21 mouse cellular contexts compared by ENCODE assay signal in genomic region chr11:101167963-101168300, GRCm38 (mm10). TPM values are rescaled to one million over a fixed set of nuclear protein-coding genes. Genes with fewer than 3 reads are reported as not detected.
DNase-seq lines count a peak whose midpoint lies in the region; ATAC-seq and TF ChIP-seq lines count a peak whose summit lies in the region.
"Had no signal": no experiment of that assay in that cellular context is flagged by ENCODE, and none has a peak within 500 bp of the region (broad histone marks: within the 10 kb centered on the region; RNA-seq: fewer than 3 reads in every experiment).

No protein-coding gene starts in this region.

- H3K79me2 ChIP-seq in heart, adult 2 months (replicated peaks; ENCODE audit: control insufficient read depth, insufficient read depth, low read length) = no peaks in the 10 kb centered on the region

- no peak for TF ChIP-seq EP300 in heart, adult 2 months (IDR thresholded peaks at IDR 0.05; ENCODE audit: insufficient read depth, low read depth, low read length)

- intact Hi-C loops in heart, adult 2 months (cut with DNase I) = no loop called here

- no peaks in the 10 kb centered on the region for H3K9me3 ChIP-seq in heart, embryonic 11.5 days (replicated peaks; ENCODE audit: control insufficient read depth, low read length)
- H3K9me3 ChIP-seq in limb, embryonic 15.5 days = no peaks in the 10 kb centered on the region
- no peaks in the 10 kb centered on the region for H3K9me3 ChIP-seq in limb, embryonic 10.5 days (replicated peaks)
- H3K9me3 ChIP-seq in neural tube, embryonic 13.5 days = no peaks in the 10 kb centered on the region
- H3K9me3 ChIP-seq in forebrain, embryonic 11.5 days (ENCODE audit: control insufficient read depth, low read length) = no peaks in the 10 kb centered on the region
- H3K9me3 ChIP-seq: G1E had no signal

- H3K27me3 ChIP-seq in heart, adult 2 months (ENCODE audit: control insufficient read depth, insufficient read depth, low read length) = no peaks in the 10 kb centered on the region
- peaks cover 68% of the 10 kb centered on the region for H3K27me3 ChIP-seq in heart, embryonic 11.5 days (ENCODE audit: control insufficient read depth, insufficient read depth, low read length)
- H3K27me3 ChIP-seq in limb, embryonic 15.5 days = peaks cover 72% of the 10 kb centered on the region
- H3K27me3 ChIP-seq in limb, embryonic 10.5 days (ENCODE audit: low read depth, poor library complexity, severe bottlenecking) = peaks cover 92% of the 10 kb centered on the region
- peaks cover 72% of the 10 kb centered on the region for H3K27me3 ChIP-seq in neural tube, embryonic 13.5 days
- H3K27me3 ChIP-seq in forebrain, embryonic 11.5 days (ENCODE audit: control insufficient read depth, insufficient read depth, low read length) = peaks cover 77% of the 10 kb centered on the region

- peak; percentile 18 for DNase-seq in cerebellum, adult 11 months
- no peak for DNase-seq in cerebellum, adult 8-10 months
- no peak for DNase-seq in heart, adult 2 months
- no peak for DNase-seq in limb, embryonic 10.5 days (ENCODE audit: low spot score)
- DNase-seq in forebrain, embryonic 11.5 days (ENCODE audit: low spot score) = no peak
- DNase-seq: layer of hippocampus, postnatal 36 days; lung, adult 2 months; midbrain, embryonic 14.5 days; right cerebral cortex, postnatal 14 days; thymus, postnatal 4 days had no signal

- H3K27ac ChIP-seq in heart, adult 2 months = peak overlapping the region; percentile 65
- no peak overlapping the region for H3K27ac ChIP-seq in heart, embryonic 11.5 days (ENCODE audit: low read depth, low read length)
- H3K27ac ChIP-seq in limb, embryonic 15.5 days = no peak overlapping the region
- H3K27ac ChIP-seq in limb, embryonic 10.5 days = no peak overlapping the region
- H3K27ac ChIP-seq in neural tube, embryonic 13.5 days (replicated peaks) = no peak overlapping the region
- H3K27ac ChIP-seq in forebrain, embryonic 11.5 days (ENCODE audit: low read depth, low read length) = no peak overlapping the region
- H3K27ac ChIP-seq: hindbrain, embryonic 14.5 days had no signal

- no peak overlapping the region for H3K4me2 ChIP-seq in heart, embryonic 11.5 days
- H3K4me2 ChIP-seq in limb, embryonic 15.5 days = no peak overlapping the region
- H3K4me2 ChIP-seq in neural tube, embryonic 13.5 days = no peak overlapping the region
- H3K4me2 ChIP-seq in forebrain, embryonic 11.5 days (ENCODE audit: low read depth, low read length, severe bottlenecking) = no peak overlapping the region

- ATAC-seq in heart, embryonic 11.5 days (replicated peaks; ENCODE audit: insufficient number of reproducible peaks, low FRiP score, low TSS enrichment) = no peak
- no peak for ATAC-seq in limb, embryonic 15.5 days (ENCODE audit: insufficient number of reproducible peaks, low FRiP score, low TSS enrichment, low read depth)
- ATAC-seq in neural tube, embryonic 13.5 days (ENCODE audit: low read depth) = no peak
- no peak for ATAC-seq in forebrain, embryonic 11.5 days (replicated peaks; ENCODE audit: low FRiP score)
- ATAC-seq: CD4-positive, CD25-positive, alpha-beta regulatory T cell, adult 4 months; forebrain, embryonic 16.5 days had no signal

- TF ChIP-seq POLR2A in heart, adult 2 months (IDR thresholded peaks at IDR 0.05; ENCODE audit: insufficient read depth, low read depth, low read length) = no peak

- H3K4me1 ChIP-seq in heart, adult 2 months (ENCODE audit: control insufficient read depth, insufficient read depth, low read length) = peaks cover 9% of the 10 kb centered on the region
- H3K4me1 ChIP-seq in heart, embryonic 11.5 days (ENCODE audit: control insufficient read depth, insufficient read depth, low read length) = peaks cover 45% of the 10 kb centered on the region
- peaks cover 66% of the 10 kb centered on the region for H3K4me1 ChIP-seq in limb, embryonic 15.5 days
- H3K4me1 ChIP-seq in limb, embryonic 10.5 days = peaks cover 69% of the 10 kb centered on the region
- H3K4me1 ChIP-seq in neural tube, embryonic 13.5 days (replicated peaks) = peaks cover 58% of the 10 kb centered on the region
- peaks cover 28% of the 10 kb centered on the region for H3K4me1 ChIP-seq in forebrain, embryonic 11.5 days (replicated peaks; ENCODE audit: control insufficient read depth, insufficient read depth, low read length)

- no peak overlapping the region; the same call in 1 of the 2 replicates for H3K4me3 ChIP-seq in heart, adult 2 months
- no peak overlapping the region for H3K4me3 ChIP-seq in heart, embryonic 11.5 days (ENCODE audit: low read depth, low read length)
- H3K4me3 ChIP-seq in limb, embryonic 15.5 days = 0 out of 2 replicates have a peak overlapping the region, but pooled peaks have one; percentile 73
- H3K4me3 ChIP-seq in limb, embryonic 10.5 days = no peak overlapping the region
- no peak overlapping the region for H3K4me3 ChIP-seq in neural tube, embryonic 13.5 days
- H3K4me3 ChIP-seq in forebrain, embryonic 11.5 days (ENCODE audit: low read depth, low read length) = no peak overlapping the region
- H3K4me3 ChIP-seq: erythroblast, embryonic 14.5 days had no signal

- TF ChIP-seq CTCF in heart, adult 2 months (IDR thresholded peaks at IDR 0.05) = no peak

- H3K9ac ChIP-seq in heart, adult 2 months (ENCODE audit: low read depth, low read length) = no peak overlapping the region
- no peak overlapping the region for H3K9ac ChIP-seq in heart, embryonic 11.5 days (ENCODE audit: low read depth, low read length)
- H3K9ac ChIP-seq in limb, embryonic 15.5 days = no peak overlapping the region
- H3K9ac ChIP-seq in neural tube, embryonic 13.5 days = 0 out of 2 replicates have a peak overlapping the region, but pooled peaks have one; percentile 22
- no peak overlapping the region for H3K9ac ChIP-seq in forebrain, embryonic 11.5 days (ENCODE audit: low read length)
- H3K9ac ChIP-seq: hindbrain, embryonic 14.5 days had no signal

- 67% methylated on average over 8 of the region's 8 CpGs for WGBS in heart, adult 2 months
- 51% methylated on average over 8 of the region's 8 CpGs for WGBS in heart, embryonic 11.5 days (ENCODE audit: insufficient replicate concordance)
- WGBS in limb, embryonic 15.5 days = 57% methylated on average over 8 of the region's 8 CpGs
- WGBS in limb, embryonic 10.5 days = 39% methylated on average over 8 of the region's 8 CpGs
- WGBS in neural tube, embryonic 13.5 days = 50% methylated on average over 8 of the region's 8 CpGs
- 42% methylated on average over 8 of the region's 8 CpGs for WGBS in forebrain, embryonic 11.5 days

- peaks cover 7% of the 10 kb centered on the region for H3K36me3 ChIP-seq in heart, adult 2 months (ENCODE audit: control insufficient read depth, insufficient read depth, low read length)
- H3K36me3 ChIP-seq in heart, embryonic 11.5 days (ENCODE audit: control insufficient read depth, insufficient read depth, low read length) = peaks cover 3% of the 10 kb centered on the region; the same call in 1 of the 2 replicates
- peaks cover 51% of the 10 kb centered on the region for H3K36me3 ChIP-seq in limb, embryonic 15.5 days
- peaks cover 5% of the 10 kb centered on the region for H3K36me3 ChIP-seq in limb, embryonic 10.5 days
- peaks cover 39% of the 10 kb centered on the region for H3K36me3 ChIP-seq in neural tube, embryonic 13.5 days
- no peaks in the 10 kb centered on the region for H3K36me3 ChIP-seq in forebrain, embryonic 11.5 days (ENCODE audit: control insufficient read depth, insufficient read depth, low read length)

RNA-seq across cellular contexts. Expression of gene Cntnap1, which starts 2.4 kb away (rescaled TPM):
- total RNA-seq in heart, adult 2 months (2021) = 1 to 10 TPM; 1.3 to 1.5 TPM
- polyA plus RNA-seq in heart, adult 2 months (2012; rRNA removed) = 3.1 and 4.0 TPM in 2 replicates
- polyA plus RNA-seq in heart, embryonic 11.5 days (2014; fragmentation: Nextera tagmentation; extraction: Ambion mirVana) = 0.46 and 0.70 TPM in 2 replicates
- 1.2 and 1.4 TPM in 2 replicates for polyA plus RNA-seq in limb, embryonic 15.5 days (2015; fragmentation: Nextera tagmentation; extraction: Ambion mirVana)
- polyA plus RNA-seq in limb, embryonic 10.5 days (2016; fragmentation: Nextera tagmentation; extraction: Ambion mirVana) = 0.04 and 0.09 TPM in 2 replicates
- polyA plus RNA-seq in neural tube, embryonic 13.5 days (2015; fragmentation: Nextera tagmentation; extraction: Ambion mirVana) = 4.6 and 5.1 TPM in 2 replicates
- 0.35 and 0.55 TPM in 2 replicates for polyA plus RNA-seq in forebrain, embryonic 11.5 days (2014; fragmentation: Nextera tagmentation; extraction: Ambion mirVana)

RNA-seq across cellular contexts. Expression of gene Plekhh3, which starts 3.2 kb away (rescaled TPM):
- 10 to 100 TPM; 14.3 to 28.1 TPM for total RNA-seq in heart, adult 2 months (2021)
- polyA plus RNA-seq in heart, adult 2 months (2012; rRNA removed) = 24.4 and 26.7 TPM in 2 replicates
- 6.2 TPM in 2 replicates for polyA plus RNA-seq in heart, embryonic 11.5 days (2014; fragmentation: Nextera tagmentation; extraction: Ambion mirVana)
- polyA plus RNA-seq in limb, embryonic 15.5 days (2015; fragmentation: Nextera tagmentation; extraction: Ambion mirVana) = 21.7 and 22.1 TPM in 2 replicates
- 1.9 and 3.0 TPM in 2 replicates for polyA plus RNA-seq in limb, embryonic 10.5 days (2016; fragmentation: Nextera tagmentation; extraction: Ambion mirVana)
- polyA plus RNA-seq in neural tube, embryonic 13.5 days (2015; fragmentation: Nextera tagmentation; extraction: Ambion mirVana) = 10.3 and 13.0 TPM in 2 replicates
- 7.9 and 9.1 TPM in 2 replicates for polyA plus RNA-seq in forebrain, embryonic 11.5 days (2014; fragmentation: Nextera tagmentation; extraction: Ambion mirVana)
- polyA plus RNA-seq: CD4-positive, CD25-positive, alpha-beta regulatory T cell, adult 4 months had no signal

RNA-seq across cellular contexts. Expression of gene Ccr10, which starts 7.3 kb away (rescaled TPM):
- total RNA-seq in heart, adult 2 months (2021) = not detected
- polyA plus RNA-seq in heart, adult 2 months (2012; rRNA removed) = 0.14 TPM in 1 of 2 replicates, not detected in the other
- polyA plus RNA-seq in heart, embryonic 11.5 days (2014; fragmentation: Nextera tagmentation; extraction: Ambion mirVana) = 0.13 and 0.39 TPM in 2 replicates
- polyA plus RNA-seq in limb, embryonic 15.5 days (2015; fragmentation: Nextera tagmentation; extraction: Ambion mirVana) = 0.14 and 0.36 TPM in 2 replicates
- polyA plus RNA-seq in limb, embryonic 10.5 days (2016; fragmentation: Nextera tagmentation; extraction: Ambion mirVana) = not detected in 2 replicates
- polyA plus RNA-seq in neural tube, embryonic 13.5 days (2015; fragmentation: Nextera tagmentation; extraction: Ambion mirVana) = 0.40 and 0.91 TPM in 2 replicates
- polyA plus RNA-seq in forebrain, embryonic 11.5 days (2014; fragmentation: Nextera tagmentation; extraction: Ambion mirVana) = 0.17 TPM in 1 of 2 replicates, not detected in the other
- total RNA-seq: G1E; gastrocnemius, adult 18-20 months; heart, adult 18-20 months; layer of hippocampus, postnatal 36 days; liver, adult 2 months had no signal
- polyA plus RNA-seq: forebrain, embryonic 16.5 days; G1E; midbrain, embryonic 14.5 days had no signal

RNA-seq across cellular contexts. Expression of gene Tubg2, which starts 12.2 kb away (rescaled TPM):
- total RNA-seq in heart, adult 2 months (2021) = 1 to 10 TPM; 3.5 TPM
- polyA plus RNA-seq in heart, adult 2 months (2012; rRNA removed) = 2.1 and 2.9 TPM in 2 replicates
- 4.3 TPM in 2 replicates for polyA plus RNA-seq in heart, embryonic 11.5 days (2014; fragmentation: Nextera tagmentation; extraction: Ambion mirVana)
- polyA plus RNA-seq in limb, embryonic 15.5 days (2015; fragmentation: Nextera tagmentation; extraction: Ambion mirVana) = 5.7 and 6.8 TPM in 2 replicates
- 2.5 and 3.0 TPM in 2 replicates for polyA plus RNA-seq in limb, embryonic 10.5 days (2016; fragmentation: Nextera tagmentation; extraction: Ambion mirVana)
- polyA plus RNA-seq in neural tube, embryonic 13.5 days (2015; fragmentation: Nextera tagmentation; extraction: Ambion mirVana) = 35.5 and 38.9 TPM in 2 replicates
- polyA plus RNA-seq in forebrain, embryonic 11.5 days (2014; fragmentation: Nextera tagmentation; extraction: Ambion mirVana) = 3.9 and 4.5 TPM in 2 replicates
- total RNA-seq: G1E; liver, adult 2 months had no signal
- polyA plus RNA-seq: erythroblast, embryonic 14.5 days; G1E had no signal

RNA-seq across cellular contexts. Expression of gene Tubg1, which starts 48.2 kb away (rescaled TPM):
- 10 to 100 TPM; 22.7 to 23.6 TPM for total RNA-seq in heart, adult 2 months (2021)
- polyA plus RNA-seq in heart, adult 2 months (2012; rRNA removed) = 14.2 and 17.2 TPM in 2 replicates
- 82.1 and 83.5 TPM in 2 replicates for polyA plus RNA-seq in heart, embryonic 11.5 days (2014; fragmentation: Nextera tagmentation; extraction: Ambion mirVana)
- 62.7 and 65.6 TPM in 2 replicates for polyA plus RNA-seq in limb, embryonic 15.5 days (2015; fragmentation: Nextera tagmentation; extraction: Ambion mirVana)
- polyA plus RNA-seq in limb, embryonic 10.5 days (2016; fragmentation: Nextera tagmentation; extraction: Ambion mirVana) = 145 and 158 TPM in 2 replicates
- 77.7 and 78.9 TPM in 2 replicates for polyA plus RNA-seq in neural tube, embryonic 13.5 days (2015; fragmentation: Nextera tagmentation; extraction: Ambion mirVana)
- polyA plus RNA-seq in forebrain, embryonic 11.5 days (2014; fragmentation: Nextera tagmentation; extraction: Ambion mirVana) = 126 and 132 TPM in 2 replicates
